Mouse (Mus musculus): Measurements from ENCODE around the gene Ormdl2.

DNA sequence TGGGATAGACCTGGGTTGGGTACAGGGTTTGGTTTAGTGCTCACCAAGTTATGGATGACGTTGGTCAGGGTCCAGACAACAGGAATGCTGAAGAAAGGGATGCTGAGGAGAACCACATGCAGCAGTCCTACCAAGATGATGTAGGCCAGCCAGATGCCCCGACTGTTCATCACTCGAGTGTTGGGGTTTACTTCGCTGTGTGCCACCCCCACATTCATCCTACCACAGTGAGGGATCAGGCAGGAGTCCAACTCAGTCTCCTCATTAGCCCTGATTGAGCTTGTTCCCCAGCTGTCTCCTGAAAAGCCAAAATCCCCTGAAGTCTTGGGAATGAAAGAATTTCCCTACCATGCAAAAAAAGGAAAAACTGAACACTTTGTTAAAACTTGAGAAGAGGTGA, 1.2 kb downstream of the Ormdl2 start:
- TF ChIP-seq POLR2A (IDR thresholded peaks at IDR 0.05; ENCODE audit: insufficient read depth, low read depth, low read length) (no peak), CTCF (IDR thresholded peaks at IDR 0.05; ENCODE audit: insufficient read depth, low read depth, low read length) (no peak)
